Comparison of ENCODE assay signal across 7 mouse cellular contexts in the genomic region with DNA sequence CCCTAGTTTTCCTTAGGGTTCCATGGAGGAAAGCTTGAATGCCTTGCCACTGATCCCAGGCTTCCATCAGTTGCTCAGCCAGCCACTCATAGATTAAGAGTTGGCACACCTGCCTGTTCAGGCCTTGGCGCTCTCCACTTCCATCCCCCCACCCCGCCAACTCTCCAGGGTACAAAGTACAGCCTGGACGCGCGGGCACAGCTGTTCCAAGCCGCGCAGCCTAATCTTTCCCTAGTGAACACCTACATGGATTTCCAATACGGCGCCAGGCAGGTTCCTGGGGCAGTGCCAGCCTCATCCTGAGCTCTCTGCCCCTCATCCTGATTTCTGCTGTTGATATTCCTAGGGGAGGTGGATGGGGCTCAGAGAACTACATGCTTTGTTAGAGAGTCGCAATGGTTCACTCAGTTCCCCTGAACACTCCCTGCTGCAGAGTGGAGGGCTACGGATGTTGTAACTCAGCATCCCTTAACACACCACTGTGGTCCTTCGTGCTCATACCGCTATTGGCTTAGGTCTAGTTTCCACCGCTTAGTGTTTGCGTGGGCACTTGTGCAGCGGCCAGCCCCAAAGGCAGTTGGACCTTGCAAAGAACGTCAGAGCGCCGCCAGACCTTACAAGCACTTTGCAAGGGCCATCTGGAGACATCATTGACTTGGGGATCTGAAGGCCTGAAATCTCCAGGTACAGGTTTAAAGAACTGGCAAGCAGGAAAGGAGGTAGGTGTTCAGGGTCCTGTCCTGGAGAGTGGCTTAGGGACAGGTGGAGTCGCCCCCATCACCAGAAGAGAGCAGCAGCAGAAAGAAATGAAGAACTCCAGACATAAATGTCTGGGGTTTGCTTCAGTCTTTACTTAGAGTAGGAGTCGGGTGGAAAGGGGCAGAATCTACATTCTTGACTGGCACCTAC. TPM values are rescaled to one million over a fixed set of nuclear protein-coding genes. Genes with fewer than 3 reads are reported as not detected.
DNase-seq lines count a peak whose midpoint lies in the region; ATAC-seq and TF ChIP-seq lines count a peak whose summit lies in the region.

A gene (plus strand): TSS at position 610 of the 909 bp plus-strand sequence.

- H3K4me3 ChIP-seq in lung, embryonic 16.5 days (ENCODE audit: low read length): peak within 1 kb of the TSS; percentile 46
- H3K4me3 ChIP-seq in neural tube, embryonic 11.5 days (ENCODE audit: low read depth, low read length): peak within 1 kb of the TSS; percentile 43
- no peak within 1 kb of the TSS for H3K4me3 ChIP-seq in thymus, adult 2 months (ENCODE audit: control insufficient read depth, insufficient read depth, low read length)

- TF ChIP-seq POLR2A in thymus, adult 2 months (IDR thresholded peaks at IDR 0.05; ENCODE audit: control insufficient read depth, extremely low read depth, insufficient read depth, low read length, poor library complexity): no peak

- peaks cover 35% of the 10 kb centered on the region for H3K27me3 ChIP-seq in lung, embryonic 16.5 days (ENCODE audit: control insufficient read depth, insufficient read depth, low read depth, low read length)
- H3K27me3 ChIP-seq in neural tube, embryonic 11.5 days (ENCODE audit: control insufficient read depth, insufficient read depth, low read length): peaks cover 31% of the 10 kb centered on the region
- H3K27me3 ChIP-seq in thymus, adult 2 months (ENCODE audit: control insufficient read depth, insufficient read depth, low read length): no peaks in the 10 kb centered on the region; the same call in 1 of the 2 replicates

- no peak for TF ChIP-seq CTCF in thymus, adult 2 months (IDR thresholded peaks at IDR 0.05; ENCODE audit: borderline replicate concordance, control insufficient read depth, extremely low read depth, insufficient read depth, low read length, poor library complexity)

- no peak for DNase-seq in lung, postnatal 36 days
- peak; percentile 13 to 22 for DNase-seq in frontal cortex, postnatal 14 days (ENCODE audit: low spot score in 2 of 2)
- DNase-seq in layer of hippocampus, postnatal 36 days: peak in 1 of 2 experiments; percentile 6
- peak; percentile 12 for DNase-seq in neural tube, embryonic 11.5 days (ENCODE audit: low spot score)
- no peak for DNase-seq in thymus, adult 2 months
- no peak for DNase-seq in ovary, adult 18-20 months (ENCODE audit: low spot score)

- WGBS in lung, embryonic 16.5 days: 22% methylated on average over 21 of the region's 21 CpGs
- WGBS in neural tube, embryonic 11.5 days: 12% methylated on average over 21 of the region's 21 CpGs
- WGBS in thymus, adult 2 months: 80% methylated on average over 21 of the region's 21 CpGs

- no peak for ATAC-seq in lung, embryonic 16.5 days (ENCODE audit: low read depth)
- no peak for ATAC-seq in neural tube, embryonic 11.5 days (ENCODE audit: insufficient read depth, low FRiP score, low TSS enrichment)

- peaks cover 27% of the 10 kb centered on the region for H3K4me1 ChIP-seq in lung, embryonic 16.5 days (replicated peaks; ENCODE audit: control insufficient read depth, insufficient read depth, low read length)
- H3K4me1 ChIP-seq in neural tube, embryonic 11.5 days (ENCODE audit: control insufficient read depth, insufficient read depth, low read length): peaks cover 9% of the 10 kb centered on the region; the same call in 1 of the 2 replicates
- H3K4me1 ChIP-seq in thymus, adult 2 months (replicated peaks; ENCODE audit: control insufficient read depth, insufficient read depth, low read length): no peaks in the 10 kb centered on the region

- peak within 1 kb of the TSS; percentile 73 for H3K4me2 ChIP-seq in lung, embryonic 16.5 days (ENCODE audit: low read depth, low read length)
- H3K4me2 ChIP-seq in neural tube, embryonic 11.5 days (ENCODE audit: low read depth): peak within 1 kb of the TSS; percentile 87

- H3K9me3 ChIP-seq in lung, embryonic 16.5 days (ENCODE audit: control insufficient read depth, low read length): no peaks in the 10 kb centered on the region
- no peaks in the 10 kb centered on the region for H3K9me3 ChIP-seq in neural tube, embryonic 11.5 days (ENCODE audit: control insufficient read depth, low read length)

- H3K9ac ChIP-seq in lung, embryonic 16.5 days (ENCODE audit: low read length): no peak within 1 kb of the TSS
- peak within 1 kb of the TSS; percentile 10; the same call in 1 of the 2 replicates for H3K9ac ChIP-seq in neural tube, embryonic 11.5 days (ENCODE audit: low read length)

- H3K36me3 ChIP-seq in lung, embryonic 16.5 days (ENCODE audit: control insufficient read depth, insufficient read depth, low read length): no peaks in the 10 kb centered on the region
- H3K36me3 ChIP-seq in neural tube, embryonic 11.5 days (ENCODE audit: control insufficient read depth, insufficient read depth, low read length): no peaks in the 10 kb centered on the region
- no peaks in the 10 kb centered on the region for H3K36me3 ChIP-seq in thymus, adult 2 months (ENCODE audit: control insufficient read depth, insufficient read depth, low read length)

- no peak within 1 kb of the TSS for H3K27ac ChIP-seq in lung, embryonic 16.5 days (ENCODE audit: low read length)
- H3K27ac ChIP-seq in neural tube, embryonic 11.5 days (ENCODE audit: low read depth, low read length): no peak within 1 kb of the TSS
- no peak within 1 kb of the TSS for H3K27ac ChIP-seq in thymus, adult 2 months (ENCODE audit: control insufficient read depth, insufficient read depth, low read length)

RNA-seq across cellular contexts. Expression of the gene that starts here (rescaled TPM):
- 0.19 and 0.24 TPM in 2 replicates for polyA plus RNA-seq in lung, embryonic 16.5 days (2015; fragmentation: Nextera tagmentation; extraction: Ambion mirVana)
- 10 to 100 TPM; 26.5 to 30.0 TPM for total RNA-seq in layer of hippocampus, postnatal 36 days (2021)
- polyA plus RNA-seq in neural tube, embryonic 11.5 days (2014; fragmentation: Nextera tagmentation; extraction: Ambion mirVana): 0.25 and 0.58 TPM in 2 replicates
- 0.11 and 0.19 TPM in 2 replicates for polyA plus RNA-seq in thymus, adult 2 months (2012; rRNA removed)

Comparison
In these comparisons a context has a peak if more than half of its experiments do, and no peak if none do; other contexts are left out.
1. Peak in DNase-seq, H3K4me3 ChIP-seq, H3K9ac ChIP-seq and H3K4me2 ChIP-seq in neural tube, embryonic 11.5 days; RNA of the gene not detected or under 1 TPM.
2. DNase-seq: peak in frontal cortex, postnatal 14 days (2 of 2); none in lung, postnatal 36 days (single experiment), thymus, adult 2 months (single experiment) and ovary, adult 18-20 months (single experiment).